Mouse (Mus musculus): Measurements from ENCODE around the gene Man1a. TPM values are rescaled to one million over a fixed set of nuclear protein-coding genes. Genes with fewer than 3 reads are reported as not detected.

Gene Man1a
- polyA plus RNA-seq (2015; fragmentation: Nextera tagmentation; extraction: Ambion mirVana), result 11.0 and 11.1 TPM in 2 replicates

DNA sequence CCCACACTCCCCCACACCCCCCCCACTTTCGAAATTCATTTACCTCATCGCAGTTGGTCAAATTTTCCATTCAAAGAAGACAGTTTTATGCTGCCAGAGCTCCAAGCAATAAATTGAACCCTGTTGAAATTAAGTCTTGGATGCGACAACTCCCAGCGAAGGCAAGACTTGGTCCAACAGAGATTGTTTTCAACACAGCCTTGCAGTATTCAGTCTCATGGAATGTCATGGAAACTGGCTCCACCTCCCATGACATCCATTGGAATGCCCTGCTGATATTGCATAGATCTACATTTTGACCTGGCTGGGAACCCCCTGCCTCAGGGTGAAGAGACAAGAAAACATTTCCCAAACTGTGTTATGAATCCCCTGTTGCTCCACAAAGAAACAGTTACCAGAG is at the start of gene Man1a:
TSS of gene Man1a (minus strand) at position 190 of the 400 bp plus-strand sequence.
- WGBS, result 7% methylated on average over 4 of the region's 4 CpGs

DNA sequence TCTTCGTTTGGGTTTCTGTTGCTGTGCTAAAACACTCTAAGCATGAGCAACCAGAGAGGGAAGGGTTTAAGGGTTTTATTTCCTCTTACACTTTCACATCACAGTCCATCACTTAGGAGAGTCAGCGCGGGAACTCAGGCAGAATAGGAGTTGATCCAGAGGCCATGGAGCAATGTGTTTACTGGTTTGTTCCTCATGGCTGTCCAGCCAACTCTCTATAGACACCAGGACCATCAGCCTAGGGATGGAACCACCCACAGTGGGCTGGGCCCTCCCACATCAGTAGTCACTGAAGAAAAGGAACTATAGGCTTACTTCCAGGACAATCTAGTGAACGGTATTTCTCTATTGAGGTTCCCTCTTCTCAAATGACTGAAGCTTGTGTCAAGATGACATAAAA is 45.4 kb upstream of the Man1a start:
- no peak for ATAC-seq (ENCODE audit: low FRiP score, low TSS enrichment)
- H3K4me3 ChIP-seq (ENCODE audit: low read depth, low read length), result no peak overlapping the region
- H3K4me1 ChIP-seq (replicated peaks; ENCODE audit: control insufficient read depth, insufficient read depth), result no peaks in the 10 kb centered on the region
- WGBS, result 90% methylated on average over 4 of the region's 4 CpGs
- no peak overlapping the region for H3K27ac ChIP-seq (replicated peaks)
- no peaks in the 10 kb centered on the region for H3K9me3 ChIP-seq (ENCODE audit: control insufficient read depth, low read length)
- no peak for DNase-seq (ENCODE audit: low spot score)
- TF ChIP-seq CTCF (IDR thresholded peaks at IDR 0.05; ENCODE audit: low read depth) (no peak), EP300 (optimal IDR thresholded peaks at IDR 0.05) (no peak)
- no peak overlapping the region for H3K9ac ChIP-seq (ENCODE audit: low read length)
- no peaks in the 10 kb centered on the region for H3K36me3 ChIP-seq (ENCODE audit: control insufficient read depth, insufficient read depth, low read length)
- no peak overlapping the region for H3K4me2 ChIP-seq (replicated peaks; ENCODE audit: low read depth)
- no peaks in the 10 kb centered on the region for H3K27me3 ChIP-seq (ENCODE audit: control insufficient read depth, insufficient read depth, low read length)

More for the DNA sequence above, at the start of gene Man1a:
- no peaks in the 10 kb centered on the region for H3K36me3 ChIP-seq (ENCODE audit: control insufficient read depth, insufficient read depth, low read length)
- peak within 1 kb of the TSS; percentile 77 for H3K9ac ChIP-seq (ENCODE audit: low read length)
- H3K9me3 ChIP-seq (ENCODE audit: control insufficient read depth, low read length), result no peaks in the 10 kb centered on the region
- H3K4me3 ChIP-seq (ENCODE audit: low read depth, low read length), result peak within 1 kb of the TSS; percentile 86
- H3K4me1 ChIP-seq (replicated peaks; ENCODE audit: control insufficient read depth, insufficient read depth), result 0 out of 2 replicates have a peak, but pooled peaks cover 4% of the 10 kb centered on the region
- ATAC-seq (ENCODE audit: low FRiP score, low TSS enrichment) (no peak), DNase-seq (ENCODE audit: low spot score) (peak; percentile 19)
- H3K27me3 ChIP-seq (ENCODE audit: control insufficient read depth, insufficient read depth, low read length), result no peaks in the 10 kb centered on the region
- peak within 1 kb of the TSS; percentile 70 for H3K27ac ChIP-seq (replicated peaks)
- H3K4me2 ChIP-seq (replicated peaks; ENCODE audit: low read depth), result peak within 1 kb of the TSS; percentile 100
- TF ChIP-seq EP300 (optimal IDR thresholded peaks at IDR 0.05) (no peak), CTCF (IDR thresholded peaks at IDR 0.05; ENCODE audit: low read depth) (no peak)

DNA sequence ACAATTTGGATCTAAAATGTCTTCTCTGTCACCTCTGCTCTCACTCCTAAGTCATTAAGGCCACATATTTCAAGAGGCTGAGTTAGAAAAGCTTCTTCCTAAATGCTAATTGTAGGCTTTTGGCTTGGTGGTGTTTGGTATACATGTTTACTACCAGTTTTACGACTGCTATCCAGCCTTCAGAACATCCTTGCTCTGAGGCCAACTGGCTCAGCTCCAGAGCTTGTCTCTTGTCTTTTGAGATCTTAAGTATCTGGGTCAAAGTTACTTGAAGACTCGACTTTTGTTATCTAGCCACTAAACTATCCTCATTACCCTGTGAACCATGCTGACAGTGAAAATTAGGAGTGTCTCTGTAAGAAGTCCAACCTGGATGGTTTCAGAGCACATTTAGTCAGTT is 44.0 kb upstream of the Man1a start:
- H3K9ac ChIP-seq (ENCODE audit: low read length), result no peak overlapping the region
- H3K9me3 ChIP-seq (ENCODE audit: control insufficient read depth, low read length), result no peaks in the 10 kb centered on the region
- no peaks in the 10 kb centered on the region for H3K36me3 ChIP-seq (ENCODE audit: control insufficient read depth, insufficient read depth, low read length)
- no peak overlapping the region for H3K4me3 ChIP-seq (ENCODE audit: low read depth, low read length)
- no peak overlapping the region for H3K4me2 ChIP-seq (replicated peaks; ENCODE audit: low read depth)
- ATAC-seq (ENCODE audit: low FRiP score, low TSS enrichment) (no peak), DNase-seq (ENCODE audit: low spot score) (no peak)
- H3K27ac ChIP-seq (replicated peaks), result no peak overlapping the region
- TF ChIP-seq CTCF (IDR thresholded peaks at IDR 0.05; ENCODE audit: low read depth) (no peak), EP300 (optimal IDR thresholded peaks at IDR 0.05) (no peak)
- no peaks in the 10 kb centered on the region for H3K4me1 ChIP-seq (replicated peaks; ENCODE audit: control insufficient read depth, insufficient read depth)
- 55% methylated on average over 2 of the region's 2 CpGs for WGBS
- no peaks in the 10 kb centered on the region for H3K27me3 ChIP-seq (ENCODE audit: control insufficient read depth, insufficient read depth, low read length)

DNA sequence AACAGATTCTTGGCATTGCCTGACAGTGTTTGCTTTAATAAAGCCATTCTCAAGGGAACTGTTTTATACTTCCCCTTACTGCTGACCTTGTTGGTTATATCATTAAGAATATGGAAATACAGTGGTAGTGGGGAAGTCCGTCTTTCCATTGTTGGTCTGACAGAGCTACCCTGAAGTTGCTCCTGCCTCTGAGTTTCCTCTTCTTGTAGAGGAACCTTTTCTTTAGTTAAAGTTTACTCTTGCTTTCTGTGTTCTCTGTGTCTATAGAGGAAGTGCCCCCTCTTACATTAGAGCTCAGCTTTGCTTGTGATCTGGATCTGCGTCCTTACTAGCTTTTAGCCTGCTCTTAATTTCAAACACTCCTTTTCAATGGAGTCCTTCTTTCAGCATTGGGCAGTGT is 42.9 kb upstream of the Man1a start:
- ATAC-seq (ENCODE audit: low FRiP score, low TSS enrichment), result no peak
- Histone ChIP-seq H3K27me3 (ENCODE audit: control insufficient read depth, insufficient read depth, low read length) (no peaks in the 10 kb centered on the region), H3K36me3 (ENCODE audit: control insufficient read depth, insufficient read depth, low read length) (no peaks in the 10 kb centered on the region), H3K4me1 (replicated peaks; ENCODE audit: control insufficient read depth, insufficient read depth) (no peaks in the 10 kb centered on the region), H3K4me3 (ENCODE audit: low read depth, low read length) (no peak overlapping the region), H3K9me3 (ENCODE audit: control insufficient read depth, low read length) (no peaks in the 10 kb centered on the region), H3K4me2 (replicated peaks; ENCODE audit: low read depth) (no peak overlapping the region), H3K27ac (replicated peaks) (no peak overlapping the region), H3K9ac (ENCODE audit: low read length) (no peak overlapping the region)
- no peak for TF ChIP-seq EP300 (optimal IDR thresholded peaks at IDR 0.05)
- TF ChIP-seq CTCF (IDR thresholded peaks at IDR 0.05; ENCODE audit: low read depth), result no peak
- WGBS, result 58% methylated on average over 2 of the region's 2 CpGs
- no peak for DNase-seq (ENCODE audit: low spot score)

DNA sequence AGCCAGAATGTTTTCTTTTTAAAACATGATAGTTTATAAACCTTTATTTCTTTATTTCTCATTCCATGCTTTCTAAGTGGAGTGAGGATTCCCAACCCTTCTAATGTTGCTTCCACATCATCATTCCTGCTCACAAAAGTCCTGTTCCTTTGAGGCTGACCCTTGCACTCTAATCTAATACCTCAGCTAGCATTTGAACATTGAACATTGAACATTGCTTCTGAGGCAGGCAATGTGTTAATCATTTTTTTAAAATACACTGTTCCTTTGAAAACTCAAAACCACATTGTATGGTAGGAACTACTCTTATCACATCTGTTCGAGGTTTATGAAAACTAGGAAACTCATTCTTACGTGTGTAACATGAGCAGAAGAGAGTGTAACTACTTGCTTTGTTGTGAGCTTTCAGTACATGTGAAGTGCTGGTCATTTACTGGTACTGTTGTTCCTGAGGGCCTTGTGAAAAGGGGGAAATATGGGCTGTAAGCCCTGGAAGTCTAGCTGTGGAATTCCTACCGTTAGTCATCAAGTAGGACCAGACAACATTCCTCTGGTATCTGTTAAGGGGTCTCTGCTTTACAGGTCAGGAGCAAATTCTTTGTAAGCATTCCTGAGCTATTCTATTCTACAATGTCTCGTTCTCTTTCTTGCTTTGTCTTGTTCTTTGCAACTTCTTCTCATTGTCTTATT is 42.0 kb upstream of the Man1a start:
- no peak overlapping the region for H3K4me2 ChIP-seq (replicated peaks; ENCODE audit: low read depth)
- no peaks in the 10 kb centered on the region for H3K4me1 ChIP-seq (replicated peaks; ENCODE audit: control insufficient read depth, insufficient read depth)
- no peaks in the 10 kb centered on the region for H3K9me3 ChIP-seq (ENCODE audit: control insufficient read depth, low read length)
- no peaks in the 10 kb centered on the region for H3K27me3 ChIP-seq (ENCODE audit: control insufficient read depth, insufficient read depth, low read length)
- no peak overlapping the region for H3K9ac ChIP-seq (ENCODE audit: low read length)
- H3K27ac ChIP-seq (replicated peaks), result no peak overlapping the region
- H3K36me3 ChIP-seq (ENCODE audit: control insufficient read depth, insufficient read depth, low read length), result no peaks in the 10 kb centered on the region
- no peak overlapping the region for H3K4me3 ChIP-seq (ENCODE audit: low read depth, low read length)
- TF ChIP-seq CTCF (IDR thresholded peaks at IDR 0.05; ENCODE audit: low read depth), result no peak
- TF ChIP-seq EP300 (optimal IDR thresholded peaks at IDR 0.05), result no peak
- ATAC-seq (ENCODE audit: low FRiP score, low TSS enrichment) (no peak), DNase-seq (ENCODE audit: low spot score) (no peak)
- 51% methylated on average over 4 of the region's 4 CpGs for WGBS

DNA sequence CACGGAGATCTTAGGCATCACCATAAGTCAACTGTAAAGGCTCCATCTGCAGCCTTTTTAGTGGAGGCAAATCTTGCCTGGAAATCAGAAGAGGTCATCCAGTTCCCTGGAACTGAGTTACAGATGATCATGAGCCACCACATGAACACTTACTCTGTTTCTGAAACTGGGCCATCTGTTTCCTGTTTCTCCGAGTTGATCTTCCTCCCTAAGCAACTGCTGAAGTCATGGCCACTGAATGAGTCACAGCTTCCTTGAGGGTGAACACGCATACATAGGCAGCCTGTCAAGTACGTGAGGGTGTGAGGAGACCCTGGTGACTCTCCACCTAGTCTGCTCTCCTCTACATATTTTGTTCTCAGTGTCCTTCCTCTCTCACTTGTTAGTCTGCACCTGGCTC is 41.4 kb upstream of the Man1a start:
- Histone ChIP-seq H3K9ac (ENCODE audit: low read length) (no peak overlapping the region), H3K27me3 (ENCODE audit: control insufficient read depth, insufficient read depth, low read length) (no peaks in the 10 kb centered on the region), H3K9me3 (ENCODE audit: control insufficient read depth, low read length) (no peaks in the 10 kb centered on the region), H3K4me2 (replicated peaks; ENCODE audit: low read depth) (no peak overlapping the region), H3K4me3 (ENCODE audit: low read depth, low read length) (no peak overlapping the region), H3K27ac (replicated peaks) (no peak overlapping the region), H3K4me1 (replicated peaks; ENCODE audit: control insufficient read depth, insufficient read depth) (no peaks in the 10 kb centered on the region), H3K36me3 (ENCODE audit: control insufficient read depth, insufficient read depth, low read length) (no peaks in the 10 kb centered on the region)
- ATAC-seq (ENCODE audit: low FRiP score, low TSS enrichment) (peak; percentile 88), DNase-seq (ENCODE audit: low spot score) (peak; percentile 15)
- WGBS, result 20% methylated on average over 4 of the region's 4 CpGs
- TF ChIP-seq EP300 (optimal IDR thresholded peaks at IDR 0.05) (no peak), CTCF (IDR thresholded peaks at IDR 0.05; ENCODE audit: low read depth) (no peak)

Measured in stomach, postnatal 0 days (tissue).